Mouse (Mus musculus) limb, embryonic 14.5 days (tissue): ENCODE measurements around the gene Dnaic1. TPM values are rescaled to one million over a fixed set of nuclear protein-coding genes. Genes with fewer than 3 reads are reported as not detected.

ENCODE experiments used
- ATAC-seq: fragments of 200-750 bp; cut with Nextera tagmentation; 2 replicates; pipeline ENCODE4 v1.8.0; 2017; ENCODE audit warnings: low read depth, moderate number of reproducible peaks, moderate TSS enrichment; ENCODE audit not compliant: low FRiP score
- DNase-seq: peaks from one replicate; pipeline ENCODE4 v3.0.0-alpha.2; 2015; ENCODE audit warnings: low spot score
- H3K27ac ChIP-seq: fragments of 300-500 bp; sonication (generic); replicated peaks from 2 replicates; pipeline ENCODE4 v1.5.1; 2014; ENCODE audit warnings: low read depth, mild to moderate bottlenecking, low read length, moderate library complexity, mixed read lengths
- H3K27me3 ChIP-seq: fragments of 300-500 bp; sonication (generic); 2 replicates; pipeline ENCODE4 v1.6.1; 2014; ENCODE audit warnings: low read length, mixed read lengths; ENCODE audit not compliant: control insufficient read depth, insufficient read depth
- H3K36me3 ChIP-seq: fragments of 300-500 bp; sonication (generic); 2 replicates; pipeline ENCODE4 v1.6.1; 2014; ENCODE audit warnings: mild to moderate bottlenecking, low read length, moderate library complexity, mixed read lengths; ENCODE audit not compliant: control insufficient read depth, insufficient read depth
- H3K4me1 ChIP-seq: fragments of 300-500 bp; sonication (generic); 2 replicates; pipeline ENCODE4 v1.6.1; 2014; ENCODE audit warnings: antibody characterized with exemption, low read length, mixed read lengths; ENCODE audit not compliant: control insufficient read depth, insufficient read depth
- H3K4me2 ChIP-seq: fragments of 300-500 bp; sonication (generic); replicated peaks from 2 replicates; pipeline ENCODE4 v1.6.1; 2014; ENCODE audit warnings: low read depth, mild to moderate bottlenecking, low read length, moderate library complexity; ENCODE audit not compliant: severe bottlenecking
- H3K4me3 ChIP-seq: fragments of 300-500 bp; sonication (generic); replicated peaks from 2 replicates; pipeline ENCODE4 v1.5.1; 2014; ENCODE audit warnings: low read length
- H3K9ac ChIP-seq: fragments of 300-500 bp; sonication (generic); 2 replicates; pipeline ENCODE4 v1.6.1; 2014; ENCODE audit warnings: mild to moderate bottlenecking, low read depth, low read length, moderate library complexity; ENCODE audit not compliant: severe bottlenecking
- H3K9me3 ChIP-seq: fragments of 300-500 bp; sonication (generic); 2 replicates; pipeline ENCODE4 v1.6.1; 2016; ENCODE audit warnings: low read length; ENCODE audit not compliant: control insufficient read depth
- POLR2A ChIP-seq: fragments of 200-500 bp; IDR thresholded peaks from 2 replicates; pipeline ENCODE4 v1.8.0; 2012; ENCODE audit warnings: inconsistent platforms, mild to moderate bottlenecking, moderate library complexity, borderline replicate concordance; ENCODE audit not compliant: insufficient read depth, insufficient read length; ENCODE audit errors: extremely low read depth
- WGBS: fragments of 180-500 bp; shearing (Covaris S2); extraction: QIAGEN DNeasy Blood & Tissue Kit; methylation state at CpG from one replicate; pipeline ENCODE4 v1.1.7; 2014; 5-methylcytosine and 5-hydroxymethylcytosine counted together
- polyA plus RNA-seq, 2 experiments: library from polyadenylated mRNA; depleted of rRNA in 1 of 2; stranded (reverse) in 1 of 2; unstranded in 1 of 2; fragments of >200 nt; fragmentation: Nextera tagmentation in 1 of 2; extraction: Ambion mirVana in 1 of 2; gene quantifications; 2 replicates each; pipeline versions ENCODE4 v1.2.1 to v1.2.3; 2012 to 2014

Dnaic1 gene
- polyA plus RNA-seq (2012; rRNA removed) (0.78 and 0.99 TPM in 2 replicates), polyA plus RNA-seq (2014; fragmentation: Nextera tagmentation; extraction: Ambion mirVana) (0.67 TPM in 1 of 2 replicates, not detected in the other)

DNA sequence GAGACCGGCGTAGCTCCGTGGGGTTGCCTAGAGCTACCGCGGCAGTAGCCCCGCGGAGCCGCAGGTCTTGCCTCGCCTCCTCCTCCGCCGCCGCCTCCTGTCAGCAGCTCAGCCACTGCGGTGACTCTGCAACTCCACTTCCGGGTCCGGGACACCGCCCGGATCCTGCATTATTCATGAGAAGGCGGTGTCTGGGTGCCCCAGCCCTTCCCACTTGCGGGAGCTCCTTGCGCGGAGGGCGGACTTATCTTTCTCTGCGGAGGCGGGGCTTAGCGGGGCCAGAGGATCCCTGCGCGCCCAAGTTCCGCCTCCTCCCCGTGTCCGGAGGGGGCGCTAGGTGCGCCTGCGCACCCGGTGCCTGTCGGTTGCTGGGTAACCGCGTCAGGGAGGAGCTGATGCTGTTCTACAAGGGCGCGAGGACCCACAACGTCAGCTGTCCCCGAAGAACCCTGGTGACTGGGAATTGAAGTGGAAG, at the start of gene Dnaic1, which contains the start of gene Fam219a:
Dnaic1 (plus strand) TSS at position 365 of the 475 bp plus-strand sequence.
Fam219a (minus strand) TSS at position 128 of the 475 bp plus-strand sequence.
- Histone ChIP-seq H3K4me2 (peak within 1 kb of the TSS; percentile 91), H3K4me1 (peaks cover 8% of the 10 kb centered on the region), H3K9ac (peak within 1 kb of the TSS; percentile 62), H3K4me3 (peak within 1 kb of the TSS; percentile 69), H3K9me3 (no peaks in the 10 kb centered on the region), H3K27ac (no peak within 1 kb of the TSS), H3K36me3 (no peaks in the 10 kb centered on the region), H3K27me3 (peaks cover 16% of the 10 kb centered on the region)
- under 1% methylated on average over 40 of the region's 41 CpGs for WGBS
- TF ChIP-seq POLR2A = no peak
- ATAC-seq (peak; percentile 99), DNase-seq (peak; percentile 96)

DNA sequence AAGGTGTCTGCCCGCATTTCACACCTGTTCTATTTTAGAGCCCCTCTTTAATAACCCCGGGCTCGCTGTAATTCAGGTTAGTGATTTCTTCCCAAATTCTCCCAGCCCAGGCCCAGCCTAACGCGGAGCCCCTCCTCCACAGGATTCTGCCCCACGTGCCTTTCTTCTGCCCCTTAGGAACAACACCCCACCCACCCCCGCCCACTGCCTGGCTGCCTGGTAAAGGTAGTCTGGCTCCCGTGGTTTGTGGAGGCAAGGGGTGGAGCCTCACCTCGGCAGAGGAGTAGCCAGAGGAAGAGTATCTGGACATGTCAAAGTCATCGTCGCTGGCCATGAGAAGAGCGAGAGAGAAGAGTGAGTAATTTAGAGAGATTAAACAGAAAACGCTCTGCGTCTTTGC, 48.9 kb upstream of the Dnaic1 start:
- no peaks in the 10 kb centered on the region for H3K36me3 ChIP-seq
- H3K27ac ChIP-seq = no peak overlapping the region
- DNase-seq = no peak
- H3K9ac ChIP-seq = no peak overlapping the region
- ATAC-seq = no peak
- no peaks in the 10 kb centered on the region for H3K9me3 ChIP-seq
- H3K4me1 ChIP-seq = no peaks in the 10 kb centered on the region
- H3K4me3 ChIP-seq = no peak overlapping the region
- 0 out of 2 replicates have a peak, but pooled peaks cover 4% of the 10 kb centered on the region for H3K27me3 ChIP-seq
- 32% methylated on average over 14 of the region's 14 CpGs for WGBS
- no peak overlapping the region for H3K4me2 ChIP-seq
- no peak for TF ChIP-seq POLR2A

DNA sequence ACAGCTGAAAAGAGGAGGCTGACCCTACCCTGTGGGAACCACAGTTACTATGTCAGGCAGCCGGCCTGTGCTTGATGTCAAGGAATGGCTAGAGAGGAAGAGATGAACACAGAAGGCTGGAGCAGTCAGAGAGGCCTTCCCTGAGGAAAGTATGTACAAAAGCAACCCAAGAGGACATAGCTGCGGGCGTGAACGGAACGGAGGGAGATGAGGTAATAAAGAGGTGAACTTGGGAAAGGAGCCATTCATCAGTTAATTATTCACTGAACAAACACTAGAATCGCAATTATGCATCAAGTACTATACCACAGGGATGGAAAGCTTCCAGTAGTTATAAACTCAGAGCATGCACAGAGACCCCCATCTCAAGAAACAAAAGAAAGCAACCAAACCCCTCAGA, 47.4 kb upstream of the Dnaic1 start:
- H3K4me3 ChIP-seq = no peak overlapping the region
- WGBS = 90% methylated on average over 6 of the region's 6 CpGs
- no peak overlapping the region for H3K27ac ChIP-seq
- H3K4me2 ChIP-seq = no peak overlapping the region
- no peak overlapping the region for H3K9ac ChIP-seq
- DNase-seq (no peak), ATAC-seq (no peak)
- no peaks in the 10 kb centered on the region for H3K4me1 ChIP-seq
- H3K27me3 ChIP-seq = 0 out of 2 replicates have a peak, but pooled peaks cover 14% of the 10 kb centered on the region
- TF ChIP-seq POLR2A = no peak
- no peaks in the 10 kb centered on the region for H3K36me3 ChIP-seq
- no peaks in the 10 kb centered on the region for H3K9me3 ChIP-seq

DNA sequence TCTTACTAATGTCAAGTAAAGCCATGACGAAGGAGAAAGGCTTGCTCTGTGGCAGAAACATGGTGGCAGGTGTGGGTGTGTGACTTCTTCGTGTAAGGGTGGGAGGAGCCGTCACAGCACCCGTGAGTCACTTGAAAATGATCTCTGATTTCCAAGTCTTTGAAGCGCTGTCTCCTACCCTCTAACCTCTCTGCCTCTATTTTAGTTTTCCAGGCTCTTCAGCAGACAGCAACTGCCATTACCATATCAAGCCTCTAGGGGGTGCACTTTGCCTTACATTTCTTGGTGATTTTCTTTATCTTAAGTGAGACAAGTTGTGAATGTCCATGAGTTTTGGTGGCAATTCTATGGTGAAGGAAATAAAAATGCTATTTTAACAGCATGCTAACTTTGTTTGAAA, 46.8 kb upstream of the Dnaic1 start:
- 39% methylated on average over 5 of the region's 5 CpGs for WGBS
- no peak overlapping the region for H3K4me2 ChIP-seq
- TF ChIP-seq POLR2A = no peak
- H3K4me1 ChIP-seq = no peaks in the 10 kb centered on the region
- no peaks in the 10 kb centered on the region for H3K36me3 ChIP-seq
- no peak overlapping the region for H3K4me3 ChIP-seq
- ATAC-seq (no peak), DNase-seq (no peak)
- no peak overlapping the region for H3K27ac ChIP-seq
- 0 out of 2 replicates have a peak, but pooled peaks cover 15% of the 10 kb centered on the region for H3K27me3 ChIP-seq
- H3K9ac ChIP-seq = no peak overlapping the region
- no peaks in the 10 kb centered on the region for H3K9me3 ChIP-seq

DNA sequence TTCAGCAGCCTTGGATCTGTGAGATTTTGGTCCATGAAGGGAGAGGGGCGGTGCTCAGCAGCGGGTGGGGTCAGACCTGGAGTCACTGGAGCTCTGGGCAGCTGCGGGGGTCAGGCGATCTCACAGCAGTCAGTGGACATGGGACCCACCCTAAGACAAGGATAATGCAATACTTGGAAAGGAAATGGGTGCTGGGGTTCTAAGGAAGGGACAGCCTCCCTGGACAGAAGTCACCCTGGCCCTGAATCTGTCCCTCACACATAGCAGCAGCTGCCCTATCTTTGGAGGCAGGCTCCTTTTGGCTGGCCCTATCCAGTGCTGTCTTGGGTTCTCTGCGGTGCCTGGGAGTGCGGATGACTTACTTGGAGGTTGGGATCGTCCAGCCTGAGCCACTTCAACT, 45.7 kb upstream of the Dnaic1 start:
- WGBS = 76% methylated on average over 7 of the region's 7 CpGs
- TF ChIP-seq POLR2A = no peak
- H3K9me3 ChIP-seq = no peaks in the 10 kb centered on the region
- H3K27me3 ChIP-seq = peaks cover 15% of the 10 kb centered on the region; the same call in 1 of the 2 replicates
- H3K36me3 ChIP-seq = no peaks in the 10 kb centered on the region
- no peaks in the 10 kb centered on the region for H3K4me1 ChIP-seq
- no peak for ATAC-seq
- no peak for DNase-seq
- no peak overlapping the region for H3K4me3 ChIP-seq
- H3K4me2 ChIP-seq = no peak overlapping the region
- no peak overlapping the region for H3K27ac ChIP-seq
- H3K9ac ChIP-seq = no peak overlapping the region

DNA sequence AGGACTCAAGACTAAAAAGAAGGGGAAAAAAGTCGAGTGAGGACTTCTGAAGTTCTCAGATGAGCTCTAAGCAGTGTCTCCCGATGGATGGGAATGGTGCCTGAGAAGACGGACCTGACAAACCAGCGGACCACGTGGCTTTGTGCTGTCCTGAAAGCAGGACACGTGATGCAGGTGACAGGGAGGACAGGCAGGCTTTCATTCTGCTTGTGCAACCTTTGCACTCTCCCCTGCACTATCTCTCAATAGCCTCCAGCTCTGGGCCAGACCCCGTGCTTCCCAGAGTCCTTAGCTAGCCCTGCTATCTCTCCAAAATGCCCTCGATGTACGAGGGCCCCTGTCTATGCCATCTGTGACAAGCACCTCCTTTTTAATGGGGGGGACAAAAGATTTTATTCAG, 44.7 kb upstream of the Dnaic1 start:
- H3K4me1 ChIP-seq = no peaks in the 10 kb centered on the region
- H3K36me3 ChIP-seq = no peaks in the 10 kb centered on the region
- no peaks in the 10 kb centered on the region for H3K9me3 ChIP-seq
- ATAC-seq (no peak), DNase-seq (no peak)
- WGBS = 70% methylated on average over 9 of the region's 9 CpGs
- no peak overlapping the region for H3K4me2 ChIP-seq
- peaks cover 15% of the 10 kb centered on the region; the same call in 1 of the 2 replicates for H3K27me3 ChIP-seq
- no peak overlapping the region for H3K27ac ChIP-seq
- H3K9ac ChIP-seq = no peak overlapping the region
- no peak overlapping the region for H3K4me3 ChIP-seq
- TF ChIP-seq POLR2A = no peak
